Mouse (Mus musculus): ENCODE results near the gene Xpo4. TPM values are rescaled to one million over a fixed set of nuclear protein-coding genes. Genes with fewer than 3 reads are reported as not detected.

The Xpo4 gene
- total RNA-seq, 2 experiments from 2014 or later: 48.5 to 61.1 TPM

GRCm38 (mm10) chr14:57617675-57618074 lies 47.6 kb downstream of the Xpo4 start:
- no peak for ATAC-seq (replicated peaks; ENCODE audit: low FRiP score, low TSS enrichment, poor library complexity, severe bottlenecking)

GRCm38 (mm10) chr14:57616339-57616965 lies 48.8 kb downstream of the Xpo4 start:
- no peak for ATAC-seq (replicated peaks; ENCODE audit: low FRiP score, low TSS enrichment, poor library complexity, severe bottlenecking)

DNA sequence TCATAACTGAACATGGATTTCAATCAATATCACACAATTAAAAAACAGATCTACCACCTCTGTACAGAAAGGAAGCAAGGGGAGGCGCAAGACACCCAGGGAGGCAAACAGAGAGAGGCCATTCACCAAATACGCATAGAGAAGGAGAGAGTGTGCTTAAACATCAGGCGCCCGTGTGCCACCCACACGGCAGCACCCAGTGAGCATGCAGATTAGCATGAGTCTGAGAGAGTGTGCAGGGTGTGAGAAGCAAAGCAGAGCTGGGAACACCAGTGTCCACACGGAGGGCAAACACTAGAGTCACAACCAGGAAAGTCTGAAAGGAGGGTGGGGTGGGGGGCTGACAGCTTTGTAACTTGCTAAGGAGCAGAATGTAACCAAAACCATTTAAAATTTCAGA lies 49.4 kb downstream of the Xpo4 start:
- ATAC-seq (replicated peaks; ENCODE audit: low FRiP score, low TSS enrichment, poor library complexity, severe bottlenecking): no peak

- ATAC-seq (replicated peaks; ENCODE audit: low FRiP score, low TSS enrichment, poor library complexity, severe bottlenecking): no peak
Measured at GRCm38 (mm10) chr14:57611034-57611433, 54.2 kb downstream of the Xpo4 start.

DNA sequence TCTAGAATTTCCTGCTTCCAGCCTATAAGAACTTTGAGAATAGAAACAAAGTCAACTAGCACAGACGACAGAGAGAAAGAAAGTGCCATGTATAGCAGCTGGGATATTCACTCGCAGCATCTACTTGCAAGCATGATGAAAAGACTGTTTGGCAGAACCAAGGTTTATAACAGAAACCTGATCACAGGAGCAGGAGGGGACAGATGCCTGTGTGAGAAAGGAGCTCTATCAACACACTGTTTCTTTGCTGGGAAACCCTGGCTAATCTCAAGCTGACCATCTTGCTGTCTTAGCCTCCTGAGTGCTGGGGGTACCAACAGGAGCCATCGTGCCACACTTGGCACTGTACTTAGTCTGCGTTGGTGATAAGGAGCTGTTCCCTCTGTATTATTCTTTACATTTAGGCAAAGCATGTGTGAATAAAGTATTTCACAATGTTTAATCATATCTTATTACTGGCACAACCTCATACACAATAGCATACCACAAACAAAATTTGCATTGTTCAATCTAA lies 55.4 kb downstream of the Xpo4 start:
- peak; percentile 95 for ATAC-seq (replicated peaks; ENCODE audit: low FRiP score, low TSS enrichment, poor library complexity, severe bottlenecking)

DNA sequence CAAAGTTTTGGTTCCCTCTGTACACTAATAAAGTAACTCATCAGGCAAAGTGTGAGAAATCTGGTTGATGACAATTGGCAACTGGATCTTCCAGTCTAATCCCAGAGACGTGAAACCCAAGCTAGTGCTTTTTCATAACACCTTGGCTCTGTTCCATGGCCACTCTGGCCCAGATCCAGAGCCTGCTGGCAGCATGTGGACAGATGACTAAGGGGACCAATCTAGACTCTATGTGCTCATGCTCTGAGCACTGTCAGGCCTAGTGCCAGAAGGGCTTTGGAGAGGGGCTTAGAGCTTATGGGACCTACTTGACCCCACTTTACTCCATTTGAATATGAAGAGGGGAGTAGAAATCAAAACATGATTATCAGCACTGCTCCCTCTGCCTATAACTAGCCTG lies 57.7 kb downstream of the Xpo4 start:
- peak; percentile 50 for ATAC-seq (replicated peaks; ENCODE audit: low FRiP score, low TSS enrichment, poor library complexity, severe bottlenecking)

- ATAC-seq (replicated peaks; ENCODE audit: low FRiP score, low TSS enrichment, poor library complexity, severe bottlenecking): no peak
Measured at GRCm38 (mm10) chr14:57606663-57607365, 58.4 kb downstream of the Xpo4 start.

- ATAC-seq (replicated peaks; ENCODE audit: low FRiP score, low TSS enrichment, poor library complexity, severe bottlenecking): no peak
Measured at GRCm38 (mm10) chr14:57593279-57593678, 72.0 kb downstream of the Xpo4 start.

- peak; percentile 71 for ATAC-seq (replicated peaks; ENCODE audit: low FRiP score, low TSS enrichment, poor library complexity, severe bottlenecking)
Measured at GRCm38 (mm10) chr14:57591830-57592229, 73.4 kb downstream of the Xpo4 start.

DNA sequence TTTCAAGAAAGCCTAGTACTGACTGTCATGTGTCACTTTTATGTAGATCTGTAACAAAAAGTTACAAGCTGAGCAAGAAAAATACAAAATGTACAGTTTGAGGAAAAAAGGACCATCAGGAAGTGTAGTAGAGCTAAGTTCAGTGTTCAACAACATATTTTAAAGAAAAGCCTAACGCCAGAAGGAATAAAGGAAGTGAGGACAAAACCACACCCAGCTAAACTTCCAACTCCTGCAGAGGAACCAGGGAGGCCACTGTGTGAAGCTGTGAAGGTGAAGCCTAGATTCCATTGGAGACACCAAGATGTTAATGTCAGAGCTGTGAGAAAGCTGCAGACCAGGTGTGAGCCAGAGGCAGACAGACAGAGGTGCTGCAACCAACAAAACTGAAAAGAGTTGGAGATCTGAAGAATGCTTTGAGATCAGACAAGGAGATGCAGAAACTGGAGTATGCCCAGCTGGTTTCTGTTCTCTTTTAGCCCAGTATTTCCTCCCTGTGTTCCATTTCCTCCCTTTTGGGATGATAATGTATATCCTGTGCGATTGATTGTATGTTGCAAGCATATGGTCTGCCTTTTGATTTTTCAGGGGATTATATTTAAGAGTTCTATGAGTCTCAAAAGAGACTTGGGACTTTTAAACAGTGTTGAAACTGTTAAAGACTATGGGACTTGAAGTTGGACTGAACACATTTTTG lies 88.7 kb downstream of the Xpo4 start:
- ATAC-seq (replicated peaks; ENCODE audit: low FRiP score, low TSS enrichment, poor library complexity, severe bottlenecking): no peak

GRCm38 (mm10) chr14:57574792-57575587 lies 90.2 kb downstream of the Xpo4 start:
- ATAC-seq (replicated peaks; ENCODE audit: low FRiP score, low TSS enrichment, poor library complexity, severe bottlenecking): no peak

DNA sequence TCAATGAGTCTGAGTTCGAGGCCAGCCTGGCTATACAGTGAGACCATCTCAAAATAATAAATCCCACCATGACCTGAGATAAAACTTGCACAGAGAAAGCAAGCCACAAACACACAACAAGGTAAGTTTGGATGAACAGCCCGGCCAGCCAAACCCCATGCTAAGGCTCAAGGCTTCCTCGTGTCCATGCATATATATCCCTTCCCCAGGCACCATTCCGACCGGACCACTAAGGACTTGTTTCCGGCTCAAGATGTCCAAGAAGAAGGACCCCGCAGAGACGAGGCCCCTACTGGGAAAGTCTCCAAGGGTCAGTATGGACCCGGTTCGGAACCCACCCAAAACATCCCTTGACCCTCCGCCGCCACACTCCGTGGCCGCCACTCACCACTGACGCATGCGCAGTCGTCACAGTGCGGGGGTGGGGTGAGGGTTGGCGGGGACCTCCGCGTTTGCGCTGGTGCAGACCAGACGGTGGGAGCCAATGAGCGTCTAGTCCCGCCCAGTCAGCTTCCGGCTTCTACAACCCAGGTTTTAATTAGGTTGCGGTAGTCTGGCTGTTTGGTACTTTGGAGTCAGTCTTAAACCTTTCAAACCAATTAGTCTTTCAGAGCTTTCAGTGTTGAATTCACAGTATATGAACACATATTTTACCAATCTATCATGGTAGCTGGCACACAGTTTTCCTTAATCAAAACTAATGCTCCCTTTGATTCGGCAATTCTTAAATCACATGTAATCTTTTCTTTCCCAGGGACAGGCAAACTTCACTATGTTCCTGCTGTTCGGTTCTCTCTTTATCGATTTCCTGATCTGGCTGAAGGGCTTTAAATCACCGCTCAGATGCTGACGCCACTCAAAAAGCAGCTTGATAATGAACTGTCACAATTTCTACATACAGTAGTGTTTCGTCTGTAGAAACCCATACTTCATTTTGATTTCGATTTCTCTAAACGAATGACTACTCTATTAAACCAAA lies 93.8 kb downstream of the Xpo4 start, which contains the start of gene Eef1akmt1:
Gene Eef1akmt1, minus strand, starts transcription at position 458 of the 979 bp plus-strand sequence.
- peak; percentile 99 for ATAC-seq (replicated peaks; ENCODE audit: low FRiP score, low TSS enrichment, poor library complexity, severe bottlenecking)

GRCm38 (mm10) chr14:57565626-57566025 lies 99.6 kb downstream of the Xpo4 start:
- ATAC-seq (replicated peaks; ENCODE audit: low FRiP score, low TSS enrichment, poor library complexity, severe bottlenecking): no peak

- no peak for ATAC-seq (replicated peaks; ENCODE audit: low FRiP score, low TSS enrichment, poor library complexity, severe bottlenecking)
Measured at GRCm38 (mm10) chr14:57556922-57557321, 108.3 kb downstream of the Xpo4 start.

GRCm38 (mm10) chr14:57555471-57556070 lies 109.7 kb downstream of the Xpo4 start:
- no peak for ATAC-seq (replicated peaks; ENCODE audit: low FRiP score, low TSS enrichment, poor library complexity, severe bottlenecking)

- ATAC-seq (replicated peaks; ENCODE audit: low FRiP score, low TSS enrichment, poor library complexity, severe bottlenecking): no peak
Measured at GRCm38 (mm10) chr14:57554434-57554833, 110.8 kb downstream of the Xpo4 start.

DNA sequence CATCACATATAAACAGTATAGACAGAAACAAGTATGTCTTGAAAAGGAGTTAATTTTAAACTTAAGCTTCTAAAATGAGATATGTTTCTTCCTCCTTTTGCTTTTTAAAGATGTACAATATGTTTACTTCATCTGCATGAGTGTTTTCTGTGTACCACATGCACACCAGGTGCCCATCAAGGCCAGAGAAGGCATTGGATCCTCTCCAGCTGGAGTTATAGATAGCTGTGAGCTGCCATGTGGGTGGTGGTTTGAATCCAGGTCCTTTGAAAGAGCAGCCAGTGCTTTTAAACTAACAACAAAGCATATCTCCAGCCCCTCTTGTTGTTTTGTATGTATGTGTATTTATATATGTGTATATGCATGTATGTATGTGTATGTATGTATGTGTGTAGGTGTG lies 112.3 kb downstream of the Xpo4 start:
- no peak for ATAC-seq (replicated peaks; ENCODE audit: low FRiP score, low TSS enrichment, poor library complexity, severe bottlenecking)

DNA sequence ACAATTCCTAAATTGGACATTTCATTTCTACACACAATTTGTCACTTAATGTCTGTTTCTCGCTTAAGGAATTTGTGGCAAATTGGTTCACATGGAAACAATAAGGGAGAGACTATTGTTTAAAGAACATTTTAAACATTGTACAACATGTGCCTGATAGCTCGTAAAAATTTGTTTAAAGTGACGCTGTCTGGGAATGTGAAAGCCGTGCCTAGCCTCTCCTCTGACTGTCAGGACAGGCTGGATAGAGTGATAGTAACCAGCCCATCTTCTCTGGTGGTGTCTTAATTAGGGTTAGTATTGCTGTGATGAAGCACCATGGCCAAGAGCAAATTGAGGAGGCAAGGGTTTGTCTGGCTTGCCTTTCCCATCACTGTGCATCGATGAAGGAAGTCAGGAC lies 118.2 kb downstream of the Xpo4 start:
- no peak for ATAC-seq (replicated peaks; ENCODE audit: low FRiP score, low TSS enrichment, poor library complexity, severe bottlenecking)
